Mouse (Mus musculus) right cerebral cortex, postnatal 14 days (tissue): ENCODE results near the gene Xrcc1.
"Not testable (repeated sequence)": the region's sequence is repeated elsewhere in the genome, so short reads cannot be mapped to it uniquely, and the experiment has no call there.

ENCODE experiments used
- DNase-seq: peaks from one replicate; pipeline ENCODE4 v3.0.0; 2022

The Xrcc1 gene

DNA sequence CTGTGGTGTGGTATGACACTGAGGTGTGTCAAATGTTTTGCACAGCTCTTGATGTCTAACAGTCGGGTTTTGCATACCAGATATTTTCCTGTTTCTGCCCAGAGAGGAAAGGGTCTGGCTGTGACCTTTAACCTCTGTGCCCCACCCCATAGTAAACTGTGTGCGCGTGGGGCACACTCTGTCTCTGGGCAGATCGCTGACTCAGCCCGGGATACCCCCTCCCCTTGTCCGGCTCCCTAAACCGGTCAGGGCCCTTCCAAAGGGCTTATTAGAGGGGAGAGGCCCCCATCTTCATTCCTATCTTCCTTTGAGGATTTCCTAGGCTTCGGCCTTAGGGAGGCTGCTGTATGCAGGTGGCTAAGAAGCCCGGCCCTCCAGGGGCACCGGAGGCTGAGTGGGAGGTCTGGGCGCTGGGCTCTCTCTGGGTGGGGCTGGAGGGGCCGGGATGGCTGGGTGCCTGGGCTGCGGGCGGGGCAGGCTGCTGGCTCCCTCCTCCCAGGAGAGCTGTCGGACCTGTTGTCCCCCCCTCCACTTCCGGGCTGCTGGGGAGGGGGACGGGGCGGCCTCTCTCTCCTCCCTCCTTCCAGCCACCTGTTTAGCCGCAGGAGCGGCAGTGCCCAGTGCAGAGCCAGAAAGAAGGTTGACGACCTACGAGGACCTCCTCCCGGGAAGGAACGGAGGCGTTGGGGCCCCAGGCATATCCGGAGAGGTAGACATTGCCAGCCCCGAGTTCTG lies 64.2 kb downstream of the Xrcc1 start, which contains the start of gene Phldb3:
Gene Phldb3, plus strand, starts transcription at position 620 of the 735 bp plus-strand sequence.
- DNase-seq: no peak

DNA sequence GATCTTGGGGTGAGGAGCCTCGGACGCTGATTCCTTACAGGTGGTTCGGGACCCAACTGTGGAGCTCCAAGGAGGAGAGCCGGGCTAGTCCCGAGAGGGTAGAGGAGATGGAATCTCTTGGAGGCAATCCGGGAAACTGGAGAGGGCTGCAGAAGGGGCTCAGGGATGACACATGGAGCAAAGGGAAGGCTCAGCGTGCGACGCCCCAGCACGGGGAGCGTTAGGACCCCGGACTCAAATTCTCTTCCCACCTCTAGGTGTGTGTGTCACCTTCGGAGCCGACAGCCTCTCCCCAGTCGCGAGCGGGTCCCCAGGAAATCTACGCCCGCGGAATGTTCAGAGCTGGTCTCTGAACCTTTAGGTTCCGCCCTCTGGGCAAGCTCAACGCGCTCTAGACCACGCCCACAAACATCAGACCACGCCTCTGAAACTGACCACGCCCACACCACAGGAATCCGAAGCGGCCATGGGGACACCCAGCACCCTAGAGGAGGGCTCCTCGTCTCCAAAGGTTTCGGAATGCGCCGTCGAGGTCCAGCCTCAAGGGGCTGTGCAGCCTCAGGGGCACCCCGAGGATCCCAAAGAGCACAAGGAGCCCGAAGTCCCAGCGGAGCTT lies 64.9 kb downstream of the Xrcc1 start:
- DNase-seq: peak; percentile 38

DNA sequence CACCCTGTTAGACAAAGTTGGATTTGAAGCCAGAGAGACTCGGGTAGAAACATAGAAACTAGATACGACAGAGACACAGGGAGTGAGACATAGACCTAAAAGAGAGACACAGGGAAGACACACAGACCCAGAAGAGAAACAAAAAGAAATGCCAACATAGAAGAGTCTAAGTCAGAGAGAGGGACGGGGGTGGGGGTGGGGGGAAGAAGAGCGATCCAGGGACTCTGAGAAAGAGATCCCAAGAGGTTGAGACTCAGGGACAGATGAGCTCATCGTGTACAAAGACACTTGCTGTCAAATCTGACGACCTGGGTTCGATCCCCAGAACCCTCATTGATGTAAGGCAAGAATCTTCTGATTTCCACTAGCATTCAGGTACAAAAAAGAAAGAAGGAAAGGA lies 65.6 kb downstream of the Xrcc1 start:
- DNase-seq: no peak

DNA sequence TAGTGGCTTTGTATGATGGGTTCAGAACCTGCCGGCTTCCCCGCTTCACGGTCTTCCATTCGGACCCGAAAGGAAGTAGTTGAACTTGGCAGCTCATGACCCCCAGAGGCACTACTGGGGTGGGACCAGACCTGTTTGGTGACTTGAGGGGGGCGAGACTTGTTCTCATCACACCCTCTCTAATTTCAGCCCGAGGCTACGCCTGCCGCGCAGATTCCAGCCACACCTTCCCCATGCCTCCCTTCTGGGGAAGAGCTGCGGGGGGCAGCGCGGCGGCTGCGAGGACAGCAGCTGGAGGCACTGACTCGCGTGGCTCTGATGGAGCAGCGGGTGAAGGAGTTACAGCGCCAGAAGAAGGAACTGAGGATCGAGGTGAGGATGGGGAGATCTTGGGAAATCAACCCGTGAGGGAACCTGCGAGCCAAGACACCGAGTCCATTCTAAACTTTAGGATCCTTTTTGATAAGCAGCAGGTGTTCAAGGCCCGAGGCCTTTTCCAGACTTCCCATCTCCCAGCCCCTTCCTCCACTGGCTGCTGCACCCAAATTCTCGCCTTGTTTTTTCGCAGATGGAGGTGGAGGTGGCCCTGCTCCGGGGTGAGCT lies 66.3 kb downstream of the Xrcc1 start:
- DNase-seq: no peak

DNA sequence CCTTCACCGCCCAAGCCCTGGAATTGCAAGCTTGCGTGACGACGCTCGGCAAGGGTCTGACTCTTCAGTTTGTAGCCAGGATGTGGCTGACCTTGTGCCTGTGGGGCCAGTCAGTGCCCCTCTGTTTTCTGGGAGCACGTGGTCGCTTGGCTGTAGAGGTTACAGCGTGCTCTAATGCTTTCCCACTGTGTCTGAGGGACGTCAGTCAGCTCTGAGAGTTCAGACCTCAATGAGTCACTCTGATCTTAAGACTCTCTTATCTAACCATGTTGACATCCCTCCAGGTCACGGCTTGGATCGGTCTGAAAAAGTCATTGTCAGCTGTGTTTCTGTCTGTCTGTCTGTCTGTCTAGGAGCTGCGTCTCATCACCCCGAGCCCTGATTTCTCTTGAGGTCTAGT lies 68.7 kb downstream of the Xrcc1 start:
- DNase-seq: no peak

DNA sequence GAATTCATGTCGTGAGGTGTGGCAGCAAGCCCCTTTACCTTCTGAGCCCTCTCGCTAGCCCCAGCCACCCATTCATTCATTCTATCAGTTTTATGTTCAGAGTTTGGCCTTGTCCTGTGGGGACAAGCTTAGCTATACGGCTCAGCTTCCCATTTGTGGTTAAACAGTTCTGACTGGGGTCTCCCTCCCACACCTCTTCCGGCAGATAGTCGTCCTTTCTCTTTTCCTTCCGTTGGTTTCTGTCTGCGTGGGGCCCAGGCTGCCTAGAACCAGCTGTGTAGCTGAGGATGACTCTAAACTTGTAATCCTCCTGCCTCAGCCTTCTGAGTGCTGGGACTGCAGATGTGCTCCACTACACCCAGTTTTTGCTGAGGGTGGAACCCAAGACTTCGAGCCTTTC lies 71.7 kb downstream of the Xrcc1 start:
- no peak for DNase-seq

DNA sequence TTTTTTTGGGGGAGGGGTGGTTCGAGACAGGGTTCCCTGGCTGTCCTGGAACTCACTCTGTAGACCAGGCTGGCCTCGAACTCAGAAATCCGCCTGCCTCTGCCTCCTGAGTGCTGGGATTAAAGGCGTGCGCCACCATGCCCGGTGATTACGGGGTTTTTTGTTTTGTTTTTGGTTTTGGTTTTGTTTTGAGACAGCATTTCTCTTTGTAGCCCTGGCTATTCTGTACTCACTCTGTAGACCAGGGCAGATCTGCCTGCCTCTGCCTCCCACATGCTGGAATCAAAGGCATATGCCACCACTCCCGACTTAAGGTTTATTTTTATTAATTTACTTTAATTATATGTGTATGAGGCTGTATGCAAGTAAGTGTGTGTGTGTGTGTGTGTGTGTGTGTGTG lies 72.3 kb downstream of the Xrcc1 start:
- not testable (repeated sequence) for DNase-seq

DNA sequence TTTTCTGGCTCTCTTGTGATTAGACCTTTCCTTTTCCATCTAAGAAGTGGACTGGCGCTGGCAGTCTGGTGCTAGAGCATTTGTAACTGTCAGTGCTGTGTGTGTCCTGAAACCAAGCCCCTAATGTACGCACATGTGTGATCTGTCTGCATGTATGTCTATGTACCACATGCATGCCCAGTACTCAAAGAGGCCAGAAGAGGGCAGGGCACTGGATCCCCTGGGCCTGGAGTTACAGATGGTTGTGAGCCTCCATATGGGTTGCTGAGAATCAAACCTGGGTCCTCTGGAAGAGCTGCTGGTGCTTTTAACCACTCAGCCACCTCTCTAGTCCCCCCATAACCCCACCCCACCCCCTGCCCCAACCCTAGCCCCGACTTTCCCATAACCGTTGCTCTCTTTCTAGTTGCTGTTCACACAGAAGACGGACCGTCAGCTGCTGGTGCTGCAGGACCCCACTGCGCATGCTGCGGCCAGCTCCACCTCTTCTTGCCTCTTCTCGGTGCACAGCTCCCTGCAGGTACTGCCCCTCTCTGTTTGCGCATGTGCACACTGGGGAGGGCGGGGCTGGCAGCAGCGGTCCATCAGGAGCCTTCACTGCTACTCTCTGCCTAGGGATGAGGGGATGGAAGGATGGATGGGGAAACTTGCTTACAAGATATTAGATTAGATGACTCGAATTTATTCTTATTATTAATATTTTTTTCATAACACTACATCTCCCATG lies 73.7 kb downstream of the Xrcc1 start:
- no peak for DNase-seq

DNA sequence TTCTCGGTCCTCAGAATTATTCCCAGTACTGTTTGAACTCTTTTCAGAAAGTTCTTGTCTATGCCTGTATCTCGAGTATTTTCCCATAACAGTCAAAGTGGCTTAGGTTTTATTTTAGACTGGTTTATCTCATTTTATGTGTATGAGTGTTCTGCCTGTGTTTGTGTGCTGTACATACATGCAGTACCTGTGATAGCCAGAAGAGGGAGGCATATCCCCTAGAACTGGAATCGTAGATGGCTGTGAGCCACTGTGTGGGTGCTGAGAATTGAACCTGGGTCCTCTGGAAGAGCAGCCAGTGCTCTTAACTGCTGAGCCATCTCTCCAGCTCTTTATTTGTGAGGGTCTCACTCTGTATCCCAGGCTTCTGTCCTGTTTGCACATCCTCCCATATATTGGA lies 75.1 kb downstream of the Xrcc1 start:
- no peak for DNase-seq

DNA sequence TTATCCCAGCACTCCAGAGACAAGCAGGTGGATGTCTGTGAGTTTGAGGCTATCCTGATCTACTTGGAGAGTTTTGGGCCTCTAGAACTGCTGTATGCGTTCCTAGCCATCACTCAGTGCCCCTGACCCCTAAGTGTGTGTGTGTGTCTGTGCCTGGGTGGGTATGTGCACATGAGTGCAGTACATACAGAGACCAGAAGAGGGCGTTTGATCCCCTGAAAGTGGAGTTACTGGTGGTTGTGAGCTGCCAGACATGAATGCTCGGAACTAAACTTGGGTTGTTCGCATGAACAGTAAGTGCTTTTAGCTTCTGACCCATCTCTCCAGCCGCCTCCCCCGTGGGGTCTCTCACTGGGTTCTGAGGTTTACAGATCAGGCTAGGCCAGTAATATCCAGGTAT lies 76.9 kb downstream of the Xrcc1 start:
- no peak for DNase-seq
